ENCODE assay signal across 19 mouse cellular contexts in genomic region chr13:37337269-37337668, GRCm38 (mm10). TPM values are rescaled to one million over a fixed set of nuclear protein-coding genes. Genes with fewer than 3 reads are reported as not detected.
DNase-seq lines count a peak whose midpoint lies in the region; ATAC-seq and TF ChIP-seq lines count a peak whose summit lies in the region.
"Had no signal": no experiment of that assay in that cellular context is flagged by ENCODE, and none has a peak within 500 bp of the region (broad histone marks: within the 10 kb centered on the region; RNA-seq: fewer than 3 reads in every experiment).

No protein-coding gene starts in this region.

- no peak for ATAC-seq in liver, embryonic 11.5 days (replicated peaks; ENCODE audit: low FRiP score)
- no peak for ATAC-seq in forebrain, embryonic 15.5 days (replicated peaks)
- no peak for ATAC-seq in activated CD4-positive, CD25-positive, alpha-beta regulatory T cell, adult 4 months
- ATAC-seq: hindbrain, embryonic 16.5 days; intestine, embryonic 16.5 days; midbrain, embryonic 16.5 days had no signal

- no peak overlapping the region for H3K4me2 ChIP-seq in liver, embryonic 11.5 days
- no peak overlapping the region for H3K4me2 ChIP-seq in forebrain, embryonic 15.5 days (replicated peaks)
- H3K4me2 ChIP-seq: limb, embryonic 15.5 days had no signal

- TF ChIP-seq CTCF in liver, adult 2 months (IDR thresholded peaks at IDR 0.05; ENCODE audit: low read depth, low read length), result no peak
- no peak for TF ChIP-seq CTCF in bone marrow, adult 2 months (IDR thresholded peaks at IDR 0.05; ENCODE audit: control insufficient read depth, insufficient read depth, low read length)

- peak; percentile 29 for DNase-seq in liver, adult 2 months (ENCODE audit: extremely low read depth, low read depth, low spot score)
- no peak for DNase-seq in liver, embryonic 11.5 days (ENCODE audit: low spot score)
- peak; percentile 53 for DNase-seq in A20 (ENCODE audit: low read depth, low spot score)
- DNase-seq in layer of hippocampus, adult 18-20 months (ENCODE audit: low spot score in 2 of 2), result no peak
- DNase-seq: adrenal gland, adult 8-10 months; cerebellum, adult 11 months; cerebellum, postnatal 10 days; layer of hippocampus, postnatal 36 days; right cerebral cortex, postnatal 25 days had no signal

- H3K27me3 ChIP-seq in liver, adult 2 months (ENCODE audit: control insufficient read depth, insufficient read depth, low read length), result no peaks in the 10 kb centered on the region
- no peaks in the 10 kb centered on the region for H3K27me3 ChIP-seq in liver, embryonic 11.5 days (replicated peaks; ENCODE audit: control insufficient read depth, insufficient read depth, low read length)
- H3K27me3 ChIP-seq in forebrain, embryonic 15.5 days, result no peaks in the 10 kb centered on the region
- H3K27me3 ChIP-seq: limb, embryonic 15.5 days had no signal

- WGBS in liver, adult 2 months, result 65% methylated on average over 4 of the region's 4 CpGs
- WGBS in liver, embryonic 11.5 days, result 70% methylated on average over 4 of the region's 4 CpGs
- 24% methylated on average over 4 of the region's 4 CpGs for WGBS in bone marrow, adult 2 months
- WGBS in macrophage (ENCODE audit: missing documents), result 11% methylated on average over 4 of the region's 4 CpGs
- 74% methylated on average over 4 of the region's 4 CpGs for WGBS in forebrain, embryonic 15.5 days

- no peak overlapping the region for H3K9ac ChIP-seq in liver, adult 2 months (ENCODE audit: low read depth, low read length)
- no peak overlapping the region for H3K9ac ChIP-seq in liver, embryonic 11.5 days (ENCODE audit: low read depth, low read length)
- H3K9ac ChIP-seq in forebrain, embryonic 15.5 days (replicated peaks), result no peak overlapping the region
- H3K9ac ChIP-seq: limb, embryonic 15.5 days had no signal

- H3K9me3 ChIP-seq in liver, embryonic 11.5 days (ENCODE audit: control insufficient read depth, low read length), result no peaks in the 10 kb centered on the region
- H3K9me3 ChIP-seq in forebrain, embryonic 15.5 days, result no peaks in the 10 kb centered on the region
- H3K9me3 ChIP-seq: forebrain, embryonic 10.5 days; limb, embryonic 15.5 days had no signal

- no peaks in the 10 kb centered on the region for H3K4me1 ChIP-seq in liver, adult 2 months (ENCODE audit: control insufficient read depth, insufficient read depth, low read length)
- no peaks in the 10 kb centered on the region for H3K4me1 ChIP-seq in liver, embryonic 11.5 days (replicated peaks; ENCODE audit: control insufficient read depth, insufficient read depth, low read length)
- H3K4me1 ChIP-seq in bone marrow, adult 2 months (ENCODE audit: control insufficient read depth, insufficient read depth, low read length), result peaks cover 3% of the 10 kb centered on the region; the same call in 1 of the 2 replicates
- no peaks in the 10 kb centered on the region for H3K4me1 ChIP-seq in forebrain, embryonic 15.5 days
- H3K4me1 ChIP-seq: forebrain, embryonic 10.5 days; limb, embryonic 15.5 days had no signal

- no peak for TF ChIP-seq POLR2A in liver, adult 2 months (IDR thresholded peaks at IDR 0.05; ENCODE audit: extremely low read depth, insufficient read depth, low read length)
- TF ChIP-seq POLR2A in bone marrow, adult 2 months (IDR thresholded peaks at IDR 0.05; ENCODE audit: borderline replicate concordance, control insufficient read depth, low read depth, low read length), result no peak

- no peaks in the 10 kb centered on the region for H3K79me2 ChIP-seq in liver, adult 2 months (ENCODE audit: control insufficient read depth, insufficient read depth, low read length)
- H3K79me2 ChIP-seq in macrophage (ENCODE audit: inconsistent target), result no peaks in the 10 kb centered on the region

- H3K36me3 ChIP-seq in liver, adult 2 months (ENCODE audit: control insufficient read depth, insufficient read depth, low read length), result no peaks in the 10 kb centered on the region
- no peaks in the 10 kb centered on the region for H3K36me3 ChIP-seq in liver, embryonic 11.5 days (ENCODE audit: control insufficient read depth, insufficient read depth, low read length)
- no peaks in the 10 kb centered on the region for H3K36me3 ChIP-seq in macrophage (ENCODE audit: inconsistent target)
- H3K36me3 ChIP-seq in forebrain, embryonic 15.5 days, result no peaks in the 10 kb centered on the region
- H3K36me3 ChIP-seq: forebrain, embryonic 10.5 days; limb, embryonic 15.5 days had no signal

- no peak overlapping the region for H3K4me3 ChIP-seq in liver, adult 2 months (ENCODE audit: insufficient read depth, low read depth, low read length)
- no peak overlapping the region for H3K4me3 ChIP-seq in liver, embryonic 11.5 days (ENCODE audit: low read depth, low read length)
- H3K4me3 ChIP-seq in bone marrow, adult 2 months (replicated peaks; ENCODE audit: control insufficient read depth, low read depth, low read length), result no peak overlapping the region
- H3K4me3 ChIP-seq in macrophage (ENCODE audit: inconsistent target), result no peak overlapping the region
- H3K4me3 ChIP-seq in forebrain, embryonic 15.5 days, result no peak overlapping the region
- H3K4me3 ChIP-seq: forebrain, embryonic 10.5 days; limb, embryonic 15.5 days had no signal

- H3K27ac ChIP-seq in liver, adult 2 months (replicated peaks; ENCODE audit: insufficient read depth, low read depth, low read length), result no peak overlapping the region
- no peak overlapping the region for H3K27ac ChIP-seq in liver, embryonic 11.5 days (ENCODE audit: low read depth, low read length)
- peak overlapping the region; percentile 39; the same call in 1 of the 2 replicates for H3K27ac ChIP-seq in bone marrow, adult 2 months (ENCODE audit: control insufficient read depth, insufficient read depth, low read depth, low read length, poor library complexity)
- peak overlapping the region; percentile 87 for H3K27ac ChIP-seq in macrophage
- no peak overlapping the region for H3K27ac ChIP-seq in forebrain, embryonic 15.5 days (replicated peaks)
- H3K27ac ChIP-seq: forebrain, embryonic 10.5 days; limb, embryonic 15.5 days; stomach, postnatal 0 days had no signal

RNA-seq across cellular contexts. Expression of gene Ly86, which starts 7.7 kb away (rescaled TPM):
- 6.0 and 8.6 TPM in 2 replicates for total RNA-seq in liver, adult 2 months (2014; rRNA removed)
- 1.9 and 4.4 TPM in 2 replicates for polyA plus RNA-seq in liver, adult 2 months (2012; rRNA removed)
- 8.3 and 9.4 TPM in 2 replicates for polyA plus RNA-seq in liver, embryonic 11.5 days (2014; fragmentation: Nextera tagmentation; extraction: Ambion mirVana)
- 10.7 and 18.8 TPM in 2 replicates for polyA plus RNA-seq in bone marrow, adult 2 months (2011; ENCODE audit: insufficient read depth, insufficient read length, low replicate concordance, missing spikeins)
- total RNA-seq in macrophage (2018; cell fraction: chromatin; rRNA removed), result 100 to 1,000 TPM in 9 of 26 experiments, 10 to 100 TPM in 16, 1 to 10 TPM in 1; 10.0 to 200 (median 76.7) TPM
- total RNA-seq in macrophage (2018; cell fraction: cytosol; rRNA removed), result 100 to 1,000 TPM; 133 to 424 (median 221) TPM
- 100 to 1,000 TPM in 16 of 26 experiments, 10 to 100 TPM in 10; 43.3 to 294 (median 128) TPM for total RNA-seq in macrophage (2018; cell fraction: nucleus; rRNA removed)
- polyA plus RNA-seq in macrophage (2018), result 192 to 352 TPM (median 335 TPM) in 3 replicates
- polyA plus RNA-seq in forebrain, embryonic 15.5 days (2015; fragmentation: Nextera tagmentation; extraction: Ambion mirVana), result 5.5 and 6.0 TPM in 2 replicates
- total RNA-seq in layer of hippocampus, adult 18-20 months (2021), result 10 to 100 TPM in 1 of 2 experiments, 1 to 10 TPM in 1; 9.7 to 11.1 TPM
- 1 to 10 TPM; 3.5 to 6.3 TPM for polyA plus RNA-seq in activated CD4-positive, CD25-positive, alpha-beta regulatory T cell, adult 4 months (2017; shearing (Covaris generic))

Comparison
In these comparisons a context has a peak if more than half of its experiments do, and no peak if none do; other contexts are left out.
1. DNase-seq: peak in liver, adult 2 months (single experiment) and A20 (single experiment); none in liver, embryonic 11.5 days (single experiment) and layer of hippocampus, adult 18-20 months (0 of 2).
2. H3K27ac ChIP-seq: peak in bone marrow, adult 2 months (single experiment) and macrophage (single experiment); none in liver, adult 2 months (single experiment), liver, embryonic 11.5 days (single experiment) and forebrain, embryonic 15.5 days (single experiment).